34 mouse cellular contexts compared by ENCODE assay signal in genomic region chr7:42838366-42838765, GRCm38 (mm10). TPM values are rescaled to one million over a fixed set of nuclear protein-coding genes. Genes with fewer than 3 reads are reported as not detected.
"Had no signal": no experiment of that assay in that cellular context is flagged by ENCODE, and none has a peak within 500 bp of the region (broad histone marks: within the 10 kb centered on the region; RNA-seq: fewer than 3 reads in every experiment).

No protein-coding gene starts in this region.

RNA-seq across cellular contexts. Expression of gene Gm2381, which starts 28.7 kb away (rescaled TPM):
- total RNA-seq: common myeloid progenitor, adult 5-6 weeks; forebrain, postnatal 0 days; gastrocnemius, adult 18-20 months; gastrocnemius, postnatal 25 days; gastrocnemius, postnatal 4 days; granulocyte monocyte progenitor cell, adult 5-6 weeks had no signal
- polyA plus RNA-seq: cortical plate, adult 2 months; embryonic facial prominence, embryonic 10.5 days; embryonic facial prominence, embryonic 11.5 days; embryonic facial prominence, embryonic 12.5 days; embryonic facial prominence, embryonic 13.5 days; embryonic facial prominence, embryonic 14.5 days; embryonic facial prominence, embryonic 15.5 days; erythroblast, embryonic 14.5 days; forebrain, embryonic 10.5 days; forebrain, embryonic 11.5 days; forebrain, embryonic 12.5 days; forebrain, embryonic 13.5 days; forebrain, embryonic 14.5 days; forebrain, embryonic 15.5 days; forebrain, embryonic 16.5 days; forebrain, postnatal 0 days; frontal cortex, adult 2 months; gonadal fat pad, adult 2 months; heart, adult 2 months; heart, embryonic 10.5 days; heart, embryonic 11.5 days; heart, embryonic 12.5 days had no signal

RNA-seq across cellular contexts. Expression of gene Vmn2r62, which starts 45.0 kb away (rescaled TPM):
- total RNA-seq: common myeloid progenitor, adult 5-6 weeks; forebrain, postnatal 0 days; gastrocnemius, adult 18-20 months; gastrocnemius, adult 2 months; gastrocnemius, adult 8-10 months; gastrocnemius, postnatal 10 days; gastrocnemius, postnatal 14 days; gastrocnemius, postnatal 25 days; gastrocnemius, postnatal 36 days; gastrocnemius, postnatal 4 days; granulocyte monocyte progenitor cell, adult 5-6 weeks; heart, adult 18-20 months; heart, adult 2 months; heart, adult 8-10 months had no signal
- polyA plus RNA-seq: cortical plate, adult 2 months; embryonic facial prominence, embryonic 10.5 days; embryonic facial prominence, embryonic 11.5 days; embryonic facial prominence, embryonic 12.5 days; embryonic facial prominence, embryonic 13.5 days; embryonic facial prominence, embryonic 14.5 days; embryonic facial prominence, embryonic 15.5 days; erythroblast, embryonic 14.5 days; forebrain, embryonic 10.5 days; forebrain, embryonic 11.5 days; forebrain, embryonic 12.5 days; forebrain, embryonic 13.5 days; forebrain, embryonic 14.5 days; forebrain, embryonic 15.5 days; forebrain, embryonic 16.5 days; forebrain, postnatal 0 days; frontal cortex, adult 2 months; gonadal fat pad, adult 2 months; heart, adult 2 months; heart, embryonic 10.5 days; heart, embryonic 11.5 days; heart, embryonic 12.5 days had no signal
